Mouse (Mus musculus): ENCODE measurements at regions not wholly inside any gene's neighbourhood (a gene's known extent, or its start where the extent isn't known, plus 50 kb on each side); places are given as distances from the start of the nearest gene placed in this dataset.

DNA sequence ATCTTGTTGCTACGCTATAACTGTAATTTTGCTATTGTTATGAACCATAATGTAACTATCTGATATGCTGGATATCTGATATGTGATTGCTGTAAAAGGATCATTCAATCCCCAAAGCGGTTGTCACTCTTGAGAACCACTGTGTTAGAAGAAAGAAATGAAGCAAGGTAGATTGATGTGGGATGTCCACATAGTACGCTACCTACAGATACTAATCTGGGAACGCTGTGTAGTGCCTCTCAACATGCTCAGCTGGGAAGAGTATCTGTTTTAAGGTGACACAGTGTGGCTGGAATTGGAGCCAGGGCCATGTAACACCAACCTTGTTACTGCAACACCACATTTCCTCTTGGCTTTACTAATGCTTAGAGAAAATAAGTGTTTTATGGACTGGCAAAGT lies 456.2 kb upstream of the Slc30a5 start:
- DNase-seq (ENCODE audit: low spot score) = no peak

DNA sequence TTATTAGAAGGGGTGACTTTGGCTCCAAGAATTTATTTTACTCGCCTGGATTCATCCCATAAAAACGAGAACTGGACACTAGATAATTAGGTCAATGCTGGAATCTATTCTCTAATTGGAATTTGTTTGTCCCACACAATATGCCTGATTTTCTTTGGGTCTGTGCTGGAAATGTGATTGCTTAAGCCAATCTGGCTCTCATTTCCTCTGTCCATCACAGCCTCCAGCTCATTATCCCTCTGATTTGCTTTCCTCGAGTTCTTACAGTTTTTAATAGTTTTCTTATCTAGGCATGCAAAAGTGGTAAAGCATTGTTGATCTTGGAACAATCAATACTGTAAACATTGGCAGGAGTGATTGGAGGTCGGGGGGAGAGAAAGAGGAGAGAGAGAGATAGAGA lies 453.9 kb upstream of the Slc30a5 start:
- no peak for DNase-seq (ENCODE audit: low spot score)

DNA sequence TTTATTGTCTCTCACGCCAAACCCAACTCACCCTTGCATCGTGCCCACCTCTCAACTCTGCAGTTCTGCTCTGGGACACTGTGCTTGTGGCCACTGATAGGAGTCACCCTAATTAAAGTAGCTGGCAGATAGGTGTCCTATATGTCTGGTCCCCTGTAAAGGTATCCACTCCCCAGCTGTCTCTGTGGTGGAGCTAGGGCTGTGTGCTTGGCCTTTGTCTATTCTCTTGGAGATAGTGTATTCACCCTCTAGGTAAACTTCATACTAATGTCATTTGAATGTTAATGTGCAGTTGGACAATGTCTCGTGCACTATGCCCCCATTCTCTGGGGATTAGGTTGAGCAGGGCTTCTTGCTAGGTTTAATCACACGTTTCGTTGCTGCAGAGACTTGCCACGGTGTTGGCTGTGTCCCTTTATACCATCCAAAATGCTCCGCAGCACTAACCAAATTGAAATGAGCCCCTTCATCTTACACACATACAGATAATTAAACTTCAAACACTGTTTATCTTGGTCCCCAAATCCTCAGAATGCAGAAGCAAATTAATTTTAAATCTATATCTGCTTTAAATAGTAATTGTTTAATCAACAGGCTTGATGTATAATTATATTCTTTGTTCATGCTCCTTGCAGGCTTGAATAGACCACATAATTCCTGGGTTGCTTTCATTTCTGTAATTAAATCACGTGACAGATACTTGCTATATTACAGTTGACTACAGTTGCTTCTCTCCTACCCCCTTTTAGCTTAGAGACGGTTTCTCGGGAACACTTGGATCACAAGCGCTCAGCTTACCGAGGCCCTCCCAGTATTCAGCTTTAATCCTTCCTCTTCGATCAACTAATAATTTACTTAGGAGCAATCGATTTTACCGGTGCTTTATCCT lies 453.0 kb upstream of the Slc30a5 start:
- no peak for DNase-seq (ENCODE audit: low spot score)

DNA sequence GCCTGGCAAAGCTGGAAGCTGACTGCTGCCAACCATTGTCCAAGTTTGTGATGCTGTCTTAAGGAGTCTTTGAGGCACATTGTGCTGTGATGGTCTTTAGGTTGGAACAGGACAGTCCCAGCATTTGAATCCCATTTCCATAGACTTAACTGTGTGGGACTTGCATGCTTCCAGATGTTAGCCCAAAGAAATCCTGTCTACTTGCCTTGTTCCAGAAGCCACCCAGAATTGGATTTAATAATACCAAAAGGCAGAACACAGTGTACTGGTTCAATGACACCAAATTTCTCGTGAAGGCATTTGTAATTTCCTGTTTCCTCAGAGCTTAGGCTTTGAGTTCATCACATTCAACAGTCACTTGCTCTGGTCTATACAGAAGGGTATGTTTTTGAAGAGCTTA lies 444.9 kb upstream of the Slc30a5 start:
- DNase-seq (ENCODE audit: low spot score) = no peak

DNA sequence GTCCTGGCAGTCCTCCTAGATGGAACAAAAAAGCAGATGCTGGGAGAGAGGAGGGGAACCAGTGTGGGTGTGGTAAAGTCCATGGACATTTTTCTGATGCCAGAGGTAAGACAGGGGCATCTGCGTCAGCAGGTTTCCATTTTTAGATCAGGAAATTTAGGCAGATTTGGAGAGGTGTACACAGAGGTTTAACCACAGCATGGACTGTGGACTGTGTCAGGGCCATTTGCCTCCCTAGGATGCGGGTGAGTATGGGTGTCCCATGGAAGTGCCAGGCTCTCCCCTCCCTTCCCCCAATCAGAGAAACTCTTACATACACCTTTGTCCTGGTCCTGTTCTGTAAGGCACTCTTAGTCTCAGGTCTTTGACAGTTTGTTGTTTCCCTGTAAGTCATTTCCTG lies 443.5 kb upstream of the Slc30a5 start:
- no peak for DNase-seq (ENCODE audit: low spot score)

DNA sequence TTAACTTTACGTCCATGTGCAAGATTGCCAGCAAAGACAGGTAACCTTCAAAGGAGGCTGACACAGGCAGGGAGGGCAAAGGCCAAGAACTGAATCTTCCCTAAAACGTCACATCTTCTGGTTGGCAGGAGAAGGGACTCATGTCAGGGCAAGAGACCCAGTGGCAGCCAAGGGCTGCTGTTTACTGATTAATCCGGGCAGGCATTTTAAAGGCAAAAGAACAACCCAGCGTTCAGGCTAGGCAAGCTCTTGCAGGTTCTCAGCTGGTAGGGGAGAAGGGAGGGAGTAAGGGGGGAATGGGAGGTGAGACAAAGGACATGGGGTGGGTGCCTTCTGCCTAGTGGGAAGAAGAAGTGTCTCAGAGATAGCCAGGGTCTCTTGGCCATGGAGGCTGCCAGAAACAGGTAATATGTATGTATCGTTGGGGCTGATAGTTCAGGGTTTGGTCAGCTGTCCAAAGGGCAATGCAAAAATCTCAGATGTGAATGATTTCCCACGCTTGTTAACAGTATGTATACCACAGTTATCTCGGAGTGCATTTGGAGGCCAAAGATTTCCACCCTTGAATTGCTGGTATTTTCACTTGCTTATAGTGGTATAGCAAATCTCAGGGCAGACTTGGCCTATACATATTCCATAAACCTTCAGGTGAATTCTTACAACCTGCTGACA lies 441.4 kb upstream of the Slc30a5 start:
- DNase-seq (ENCODE audit: low spot score) = no peak

DNA sequence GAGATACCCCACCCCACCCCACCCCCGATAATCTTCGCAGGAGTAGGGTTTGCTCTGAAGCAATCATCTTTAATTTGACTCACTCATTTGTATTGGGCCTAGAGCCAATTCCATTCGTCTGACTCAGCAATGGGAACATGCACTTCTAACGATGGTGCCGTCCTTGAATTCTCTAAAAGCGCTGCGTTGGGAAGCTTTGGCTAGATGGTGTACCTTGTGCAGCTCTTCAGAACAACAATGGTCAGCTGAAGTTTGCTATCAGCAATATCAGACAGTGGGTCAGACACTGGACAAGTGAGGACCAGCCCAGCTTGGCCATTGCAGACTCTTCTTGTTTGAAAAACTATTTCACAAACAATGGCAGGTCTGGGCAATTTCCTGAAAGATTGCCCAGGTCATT lies 440.1 kb upstream of the Slc30a5 start:
- DNase-seq (ENCODE audit: low spot score) = no peak

DNA sequence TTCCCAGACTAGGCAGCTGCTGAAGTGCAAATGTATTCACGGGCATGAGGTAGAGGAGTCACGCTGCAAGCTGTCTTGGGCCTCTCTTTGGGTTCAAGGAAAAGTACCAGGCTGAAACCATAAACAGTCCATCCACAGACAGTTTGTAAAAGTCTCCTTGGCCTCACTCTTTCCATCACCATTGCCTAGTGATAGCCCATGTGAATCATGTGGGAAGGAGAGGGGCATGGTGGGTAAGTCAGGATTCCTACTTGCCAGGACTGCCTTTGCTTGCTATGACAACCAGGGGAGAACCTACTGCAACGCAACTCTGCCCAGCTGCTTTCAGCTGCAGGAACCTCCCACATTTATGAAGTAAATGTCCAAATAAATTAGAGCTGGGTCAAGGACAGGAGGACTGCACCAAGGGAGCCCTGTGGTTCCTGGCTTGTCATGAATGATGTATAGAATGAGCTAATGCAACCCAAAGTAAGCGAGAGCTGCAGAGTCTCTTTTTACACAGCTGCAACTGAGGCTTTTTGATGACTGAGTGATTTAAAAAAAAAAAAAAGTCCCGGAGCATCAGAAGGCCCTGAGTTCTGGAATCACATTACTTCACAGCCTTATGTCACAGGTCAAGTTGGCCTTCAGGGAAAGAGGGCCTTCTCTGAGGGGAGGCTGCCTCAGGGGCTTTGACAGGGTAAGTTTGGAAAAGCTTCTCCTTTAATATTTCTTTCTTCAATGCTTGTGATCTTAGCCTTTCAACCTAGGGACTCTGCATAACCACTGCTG lies 420.7 kb upstream of the Slc30a5 start:
- no peak for DNase-seq (ENCODE audit: low spot score)

DNA sequence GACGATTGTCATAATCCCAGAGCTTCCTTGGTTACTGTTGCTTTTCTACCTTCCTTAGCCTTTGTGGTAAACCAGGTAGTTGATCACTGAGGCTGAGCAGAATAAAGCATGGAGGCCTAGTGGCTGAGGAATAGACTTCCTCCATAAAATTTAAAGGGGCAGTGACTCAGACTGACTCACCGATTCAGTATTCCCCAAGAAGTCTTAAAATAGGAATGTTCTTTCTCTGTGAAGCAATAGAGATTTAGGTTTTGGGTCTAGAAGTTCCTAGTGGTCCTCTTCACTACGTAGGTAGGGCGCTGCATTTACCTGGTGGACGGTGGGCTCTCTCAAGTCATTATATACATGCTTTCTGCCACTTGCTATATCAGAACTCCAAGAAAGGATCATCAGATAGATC lies 416.1 kb upstream of the Slc30a5 start:
- no peak for DNase-seq (ENCODE audit: low spot score)

DNA sequence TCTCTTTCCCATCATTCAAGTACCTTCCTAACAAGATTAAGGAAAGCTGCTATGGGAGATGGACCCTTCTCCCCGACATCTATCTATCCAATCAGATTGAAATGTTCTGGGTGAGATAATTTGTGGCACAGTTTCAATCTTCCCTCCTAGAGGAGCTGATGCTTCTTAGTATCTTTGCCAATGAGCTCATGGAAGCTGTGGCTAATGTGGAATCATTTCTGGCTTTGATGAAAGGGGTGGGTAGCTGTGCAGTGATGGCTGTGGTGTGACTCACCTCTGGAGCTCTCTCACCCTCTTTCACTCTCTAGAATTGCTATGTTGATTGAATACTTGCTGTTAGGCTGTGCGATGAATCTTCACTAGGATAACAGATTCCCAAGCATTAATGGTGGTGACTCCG lies 411.1 kb upstream of the Slc30a5 start:
- DNase-seq (ENCODE audit: low spot score) = no peak

DNA sequence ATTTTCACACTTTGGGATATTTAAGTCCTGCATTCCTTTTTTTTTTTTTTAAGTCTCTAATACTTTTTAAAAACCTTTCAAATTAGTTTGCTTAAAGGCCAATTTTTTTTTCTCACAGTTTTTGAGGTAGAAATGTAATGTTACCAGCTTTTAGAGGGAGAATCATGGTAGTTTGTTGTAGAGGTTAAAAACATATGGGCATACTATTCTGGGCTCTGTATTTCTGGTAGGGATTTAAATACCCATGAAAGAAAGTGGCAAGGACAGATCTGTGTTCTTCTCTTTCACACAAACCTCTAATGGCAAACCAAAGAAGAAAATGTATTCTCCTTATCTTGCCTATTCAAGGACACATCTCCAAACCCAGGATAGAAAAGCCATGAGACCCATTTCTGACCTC lies 405.6 kb upstream of the Slc30a5 start:
- DNase-seq (ENCODE audit: low spot score) = no peak

DNA sequence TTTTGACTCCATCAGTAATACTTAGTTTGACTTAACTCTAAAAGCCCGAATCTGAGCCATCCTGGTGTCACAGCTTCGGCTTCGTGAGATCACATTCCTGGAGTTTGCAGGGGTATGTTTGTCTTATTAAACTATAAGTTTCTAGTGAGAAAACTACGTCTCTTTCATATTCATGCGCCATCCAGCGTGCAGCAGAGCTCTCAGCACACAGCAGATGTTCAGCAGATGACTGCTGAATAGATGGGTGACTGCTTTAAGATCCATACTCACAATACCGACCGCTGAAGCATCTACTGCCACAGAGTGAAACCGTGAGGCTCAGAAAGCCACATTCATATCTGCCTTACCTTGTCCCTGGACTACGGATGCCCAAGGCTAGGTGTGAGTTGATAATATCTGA lies 403.8 kb upstream of the Slc30a5 start:
- DNase-seq (ENCODE audit: low spot score) = no peak

DNA sequence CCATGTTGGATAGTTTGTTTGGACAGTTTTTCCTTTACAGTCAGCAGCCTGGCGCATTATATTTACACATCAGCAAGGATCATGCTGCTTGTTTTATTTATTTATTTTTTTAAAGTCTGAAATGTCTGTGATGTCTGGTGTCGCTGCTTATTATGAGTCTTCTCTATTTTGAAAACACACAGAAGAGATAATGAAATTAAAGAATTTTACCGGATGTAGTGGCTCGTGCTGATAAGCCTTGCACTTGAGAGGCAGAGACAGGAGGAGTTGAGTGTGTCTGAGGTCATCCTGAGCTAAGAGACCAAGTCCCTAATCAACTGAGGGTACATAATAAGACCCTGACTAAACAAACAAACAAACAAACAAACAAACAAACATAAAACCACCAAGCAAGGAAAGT lies 402.6 kb upstream of the Slc30a5 start:
- DNase-seq (ENCODE audit: low spot score) = no peak

DNA sequence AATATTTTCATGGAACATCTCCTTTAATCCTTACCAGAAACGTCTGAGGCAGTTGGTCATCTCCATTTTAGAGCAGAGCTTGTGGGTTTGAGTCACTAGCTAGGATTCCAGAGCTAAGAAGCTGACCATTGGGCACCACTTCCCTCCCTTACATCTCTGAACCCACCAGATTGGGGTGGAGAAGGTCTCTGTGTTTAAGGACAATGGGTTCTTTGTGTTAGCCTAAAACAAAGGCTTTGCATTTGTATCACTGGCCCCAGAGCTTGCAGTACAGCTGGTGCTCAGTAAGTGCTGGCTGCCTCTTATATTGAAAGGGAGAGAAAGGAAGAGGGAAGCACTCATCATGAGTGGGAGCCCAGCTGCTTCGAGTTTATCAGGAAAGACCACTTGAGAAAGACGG lies 401.9 kb upstream of the Slc30a5 start:
- DNase-seq (ENCODE audit: low spot score) = no peak

DNA sequence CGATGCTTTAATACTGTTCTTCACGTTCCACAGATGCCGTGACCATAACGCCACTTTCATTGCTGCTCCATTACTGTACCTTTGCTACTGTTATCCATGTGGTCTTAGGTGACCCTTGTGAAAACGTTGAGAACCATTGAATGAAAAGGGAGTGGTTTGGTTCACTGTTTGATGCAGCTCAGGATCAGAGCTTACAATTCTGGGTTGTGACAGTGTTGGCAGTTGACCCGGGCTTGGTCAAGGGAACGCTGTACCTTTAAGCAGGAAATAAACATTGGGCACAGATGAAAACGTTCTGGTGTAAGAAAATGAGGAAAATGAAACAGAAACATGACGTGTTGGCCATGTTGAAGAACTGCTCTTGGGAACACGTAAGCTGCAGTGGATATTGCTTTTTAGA lies 401.3 kb upstream of the Slc30a5 start:
- DNase-seq (ENCODE audit: low spot score) = no peak

DNA sequence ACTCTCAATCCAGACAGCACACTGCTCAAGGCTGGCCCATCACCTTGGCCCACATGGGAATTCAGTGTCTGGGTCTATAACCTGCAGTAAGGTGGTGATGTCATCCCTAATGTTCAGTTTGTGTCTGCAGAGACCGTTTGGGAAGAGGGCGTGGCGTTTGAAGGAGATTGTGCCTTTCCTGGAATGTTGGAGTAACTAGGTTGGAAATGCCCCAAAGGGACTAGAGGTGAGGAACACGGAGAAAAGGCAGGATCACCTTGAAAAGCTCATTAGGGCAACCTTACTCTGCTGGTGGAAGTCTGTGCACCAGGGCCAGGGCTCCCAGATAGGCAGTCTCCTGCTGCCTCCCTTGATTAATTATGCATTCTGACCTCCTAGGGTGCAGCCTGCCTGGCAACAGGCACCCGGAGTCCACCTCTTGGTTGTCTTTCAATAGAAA lies 400.6 kb upstream of the Slc30a5 start:
- DNase-seq (ENCODE audit: low spot score) = peak; percentile 38

DNA sequence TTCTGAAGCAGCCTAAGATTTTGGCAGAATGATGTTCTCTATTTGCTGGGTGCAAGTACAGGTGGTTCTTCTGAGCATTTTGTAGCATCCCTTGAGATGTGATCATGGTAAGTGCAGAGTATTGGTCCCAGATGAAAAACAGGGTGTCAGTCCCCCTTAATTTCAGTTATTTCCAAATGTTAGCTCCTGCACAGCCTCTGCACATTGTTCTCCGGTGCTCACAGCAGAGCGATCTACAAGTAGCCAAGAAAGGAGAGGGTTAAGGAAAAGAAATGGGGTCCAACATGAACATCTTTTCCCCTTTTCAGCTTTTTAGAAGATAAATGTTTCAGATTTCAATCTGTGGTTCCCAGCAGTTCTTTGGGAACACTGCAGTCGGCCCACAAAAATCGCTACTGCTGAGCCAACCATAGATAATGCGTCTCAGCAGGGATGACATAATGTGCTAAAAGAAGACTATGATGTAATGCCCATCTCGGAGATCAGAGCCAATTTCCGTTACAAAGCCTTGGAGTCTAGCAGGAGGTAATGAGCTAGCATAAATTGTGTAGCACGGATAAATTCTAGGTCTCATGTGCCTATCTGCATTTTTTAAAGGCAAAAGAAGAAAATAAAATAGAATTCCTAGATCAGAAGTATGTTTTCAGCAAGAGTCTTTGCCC lies 400.1 kb upstream of the Slc30a5 start:
- peak; percentile 83 for DNase-seq (ENCODE audit: low spot score)

DNA sequence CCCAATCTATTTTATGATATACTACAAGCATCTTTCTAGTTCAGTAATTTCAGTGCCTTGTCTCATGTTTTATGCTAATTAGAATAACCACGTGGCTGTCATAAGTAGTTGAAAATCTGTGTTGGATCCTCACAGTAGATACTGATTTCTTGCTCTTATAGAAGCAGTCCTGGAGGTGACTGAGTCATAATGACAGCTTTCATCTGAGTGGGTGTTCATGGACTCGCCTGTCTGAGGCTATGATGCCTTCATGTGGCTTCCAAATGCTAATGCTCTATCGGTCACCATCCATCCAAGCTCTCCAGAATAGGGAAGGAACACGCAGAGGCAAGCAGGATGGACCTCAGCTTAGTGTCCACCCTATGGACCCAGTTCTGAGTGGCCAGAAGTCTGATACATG lies 396.6 kb upstream of the Slc30a5 start:
- no peak for DNase-seq (ENCODE audit: low spot score)

DNA sequence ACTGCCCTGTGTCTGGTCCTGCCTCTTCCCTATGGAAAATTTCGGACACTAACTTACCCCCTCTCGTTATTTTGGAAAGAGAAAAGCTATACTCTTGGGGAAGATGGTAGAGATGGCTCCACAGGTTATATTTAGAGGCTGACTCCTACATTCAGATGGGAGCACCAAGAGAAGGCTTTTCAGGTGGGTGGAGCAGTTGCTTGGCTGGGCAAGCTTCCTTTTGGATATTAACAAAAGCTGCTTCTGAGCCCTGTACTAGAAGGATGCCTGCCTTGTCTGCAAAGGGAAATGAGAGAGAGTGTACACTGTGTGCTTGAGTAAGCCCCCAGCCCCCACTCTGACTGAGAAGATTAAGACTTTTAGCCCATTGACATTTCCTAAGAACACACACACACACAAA lies 392.1 kb upstream of the Slc30a5 start:
- DNase-seq (ENCODE audit: low spot score) = no peak

DNA sequence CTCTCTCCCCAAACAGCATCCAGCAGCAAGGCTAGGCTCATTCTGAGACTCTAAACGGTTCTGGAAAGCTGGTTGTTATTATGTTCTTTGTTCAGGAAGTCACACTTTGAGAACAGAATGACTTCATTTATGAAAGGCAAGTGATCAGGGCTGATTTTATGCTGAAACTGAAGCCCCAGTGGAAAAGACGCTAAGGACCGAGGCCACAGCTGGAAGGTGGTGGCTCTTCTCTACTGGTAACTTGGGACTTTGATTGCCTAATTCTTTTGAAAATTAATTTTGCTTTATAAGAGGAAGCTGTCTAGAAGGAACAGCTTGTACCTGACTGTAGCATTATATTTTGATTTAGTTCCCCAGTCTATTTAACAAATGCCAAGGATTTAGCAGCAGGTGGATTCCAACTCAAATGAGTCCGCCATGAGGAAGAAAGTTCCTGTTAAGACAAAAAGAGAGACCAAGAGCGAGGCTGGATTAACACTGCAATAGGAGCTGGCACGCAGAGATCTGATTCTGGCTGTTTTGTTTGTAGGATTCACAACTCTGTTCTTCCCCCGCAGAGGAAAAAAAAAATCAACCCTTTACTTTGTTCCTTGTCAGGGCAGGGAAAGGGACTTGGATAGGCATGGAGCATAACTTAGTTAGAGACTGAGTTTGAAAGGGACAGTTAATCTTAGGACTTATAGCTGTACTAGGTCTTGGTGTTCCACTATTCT lies 388.3 kb upstream of the Slc30a5 start:
- DNase-seq (ENCODE audit: low spot score) = no peak

DNA sequence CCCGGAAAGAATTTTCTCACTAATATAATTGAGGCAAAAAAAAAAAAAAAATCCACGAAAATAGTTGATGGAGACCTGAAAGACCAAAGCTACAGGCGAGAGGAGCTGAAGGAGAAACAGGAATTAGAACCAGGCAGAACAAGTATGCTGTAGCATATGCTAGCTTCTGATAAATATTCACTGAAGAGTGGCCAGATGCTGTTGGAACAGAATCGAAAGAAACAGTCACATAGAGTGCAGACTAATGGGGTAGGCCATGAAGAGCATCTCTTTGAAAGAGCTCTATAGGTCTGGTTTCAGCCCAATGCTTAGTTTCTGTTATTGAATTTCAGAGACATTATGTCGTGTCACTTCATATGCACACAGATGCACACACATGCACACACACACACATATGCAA lies 386.3 kb upstream of the Slc30a5 start:
- no peak for DNase-seq (ENCODE audit: low spot score)
